Mouse (Mus musculus) cerebral cortex, adult 2 months (tissue): Measurements from ENCODE around the gene Krt8.

ENCODE experiments used
- WGBS: fragments of 180-500 bp; shearing (Covaris S2); methylation state at CpG from one replicate; pipeline ENCODE4 v1.1.7; 2018; 5-methylcytosine and 5-hydroxymethylcytosine counted together

Krt8 gene

GRCm38 (mm10) chr15:102004189-102004588, at the start of gene Krt8:
Gene Krt8, minus strand, starts transcription at chr15:102004482.
- 72% methylated on average over 11 of the region's 11 CpGs for WGBS

DNA sequence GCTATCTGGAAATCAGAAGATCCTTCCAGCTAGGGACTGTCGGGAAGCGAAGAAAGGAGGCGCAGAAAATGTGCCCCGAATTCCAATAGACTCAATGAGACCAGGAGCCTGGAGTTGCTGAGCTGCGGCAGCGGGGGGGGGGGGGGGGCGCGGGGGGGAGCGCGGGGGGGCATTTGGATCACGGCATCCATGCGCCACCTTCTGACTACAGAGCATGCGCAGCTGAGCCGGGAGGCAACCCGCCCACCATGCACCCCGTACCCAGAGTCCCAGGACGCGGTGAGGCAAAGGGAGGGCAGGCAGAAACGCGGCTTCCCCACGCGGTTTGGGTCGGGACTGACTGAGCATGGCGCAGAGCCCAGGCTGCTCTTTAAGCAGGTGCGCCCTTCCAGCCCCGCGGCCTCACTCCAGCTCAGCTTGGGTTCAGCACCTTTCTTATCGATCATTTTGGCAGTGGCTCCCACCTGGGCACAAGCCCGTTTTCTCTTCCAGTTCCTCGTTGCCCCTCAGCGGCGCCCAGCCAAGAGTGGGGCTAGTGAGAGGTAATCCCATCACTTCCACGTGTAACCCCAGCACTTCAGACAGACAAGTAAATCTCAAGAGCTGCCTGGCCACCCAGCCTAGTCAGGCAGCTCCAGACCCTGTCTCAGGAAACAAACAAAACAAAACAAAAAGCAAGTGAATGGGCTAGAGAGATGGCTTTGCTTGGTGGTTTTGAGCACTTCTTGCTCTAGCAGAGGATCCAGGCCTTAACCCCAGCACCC, 47.8 kb upstream of the Krt8 start:
- 2% methylated on average over 29 of the region's 33 CpGs for WGBS

- 84% methylated on average over 6 of the region's 6 CpGs for WGBS
Measured at GRCm38 (mm10) chr15:102048006-102048405, 43.7 kb upstream of the Krt8 start.

DNA sequence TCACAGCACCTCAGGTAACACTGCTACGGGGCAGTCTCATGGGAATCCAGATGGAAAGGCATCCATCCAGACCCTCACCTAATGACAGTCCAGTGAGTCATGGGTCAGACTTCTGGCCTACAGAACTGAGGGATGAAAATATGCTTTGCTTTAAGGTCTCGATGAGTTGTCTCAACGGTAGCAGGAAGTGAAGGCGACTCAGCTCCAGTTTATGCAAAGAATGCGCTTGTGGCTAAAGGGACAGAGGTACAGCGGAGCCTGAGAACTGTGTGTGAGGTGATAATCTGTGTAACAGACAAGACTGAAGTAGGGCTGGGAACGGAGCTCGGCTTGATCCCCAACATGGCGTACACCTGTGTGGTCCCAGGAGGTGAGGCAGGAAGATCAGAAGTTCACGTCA, 41.4 kb upstream of the Krt8 start:
- whole genome bisulfite sequencing: 89% methylated on average over 10 of the region's 10 CpGs

- WGBS: 89% methylated on average over 3 of the region's 3 CpGs
Measured at GRCm38 (mm10) chr15:102044745-102045144, 40.5 kb upstream of the Krt8 start.

DNA sequence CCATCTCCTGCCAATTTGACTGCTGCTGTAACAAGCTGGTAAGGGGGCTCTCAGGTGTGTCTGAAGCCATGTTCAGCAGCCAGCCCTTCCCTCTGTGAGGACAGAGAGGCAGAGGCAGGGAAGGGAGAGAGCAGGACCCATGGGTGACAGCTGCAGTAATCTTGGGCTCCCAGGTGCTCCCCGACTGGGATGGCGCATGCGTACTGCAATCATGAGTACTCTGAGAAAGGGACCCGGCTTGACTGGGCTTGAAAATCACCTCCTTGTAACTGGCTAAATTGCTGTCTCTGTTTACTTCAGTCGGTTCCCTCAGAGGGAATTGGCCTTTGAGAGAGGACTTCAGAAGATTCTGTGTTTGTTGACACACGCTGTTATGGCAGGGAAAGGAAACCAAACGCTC, 37.7 kb upstream of the Krt8 start:
- WGBS: 78% methylated on average over 7 of the region's 7 CpGs

- 84% methylated on average over 4 of the region's 4 CpGs for WGBS
Measured at GRCm38 (mm10) chr15:102040277-102040676, 36.0 kb upstream of the Krt8 start.

DNA sequence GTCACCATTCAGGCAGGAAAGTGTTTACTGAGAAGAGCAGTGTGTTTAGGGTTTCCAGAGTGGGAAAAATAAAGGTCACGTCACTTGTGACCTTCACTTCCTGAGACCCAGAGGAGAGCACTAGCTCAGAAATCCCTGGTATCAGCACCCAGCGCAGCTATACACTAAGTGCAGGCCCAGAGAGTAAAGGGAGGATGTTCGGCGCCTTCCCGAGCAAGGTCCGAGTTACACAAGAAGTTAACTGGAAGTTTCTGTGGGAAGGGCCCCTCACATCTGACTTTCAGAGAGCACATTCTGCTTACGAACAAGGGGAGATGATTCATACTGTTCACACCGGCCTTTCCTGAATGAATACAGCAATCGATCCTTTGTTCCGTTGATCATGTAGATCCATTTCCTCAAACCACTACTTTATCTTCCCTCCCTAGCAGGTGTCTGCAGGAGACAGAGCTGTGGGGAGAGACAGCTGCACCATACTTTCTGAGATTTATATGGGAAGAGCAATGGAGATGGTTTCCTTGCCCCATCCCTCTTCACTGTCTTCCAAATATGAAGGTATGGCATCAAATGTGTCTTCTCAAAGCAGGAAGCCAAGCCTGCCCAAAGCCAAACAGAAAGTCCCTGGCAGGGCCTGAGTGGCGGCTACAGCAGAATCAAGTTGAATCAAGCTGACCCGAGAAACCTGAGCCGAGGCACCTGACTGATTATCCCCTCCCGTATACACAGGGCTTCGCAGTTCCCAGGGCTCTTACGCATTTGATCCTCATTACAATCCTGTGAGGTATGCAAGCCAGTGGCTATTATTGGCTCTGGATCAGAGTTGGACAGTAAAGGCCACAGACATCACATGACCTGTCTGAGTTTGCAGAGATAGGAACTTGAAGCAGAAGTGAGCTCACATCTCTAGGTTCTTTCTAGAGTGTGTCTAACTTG, 30.1 kb upstream of the Krt8 start:
- 83% methylated on average over 16 of the region's 16 CpGs for WGBS

GRCm38 (mm10) chr15:102028040-102028439, 23.8 kb upstream of the Krt8 start, which contains the start of gene Krt18:
Gene Krt18, plus strand, starts transcription at chr15:102028180.
- WGBS: 7% methylated on average over 28 of the region's 28 CpGs

DNA sequence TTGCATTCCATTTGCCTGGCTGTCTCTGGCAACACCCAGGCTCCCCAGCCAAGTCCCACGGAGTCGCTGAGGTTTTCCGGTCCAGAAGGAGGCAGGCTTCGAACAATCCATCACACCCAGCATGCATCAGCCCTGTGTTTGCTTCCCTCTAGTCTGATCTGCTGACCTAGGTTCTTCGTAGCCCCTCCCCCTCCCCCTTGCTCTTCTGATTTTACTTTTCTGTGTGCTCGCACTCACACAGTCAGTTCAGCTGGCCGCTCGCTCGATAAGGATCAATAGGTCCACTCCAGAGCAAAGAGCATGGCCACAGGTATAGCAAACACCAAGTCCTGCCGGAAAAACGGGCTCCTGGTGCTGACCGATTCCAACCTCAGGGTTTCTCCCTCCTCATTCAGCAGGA, 22.1 kb upstream of the Krt8 start:
- 39% methylated on average over 12 of the region's 12 CpGs for WGBS

- WGBS: 47% methylated on average over 22 of the region's 22 CpGs
Measured at GRCm38 (mm10) chr15:102025136-102025872, 21.0 kb upstream of the Krt8 start.

GRCm38 (mm10) chr15:102023888-102024287, 19.6 kb upstream of the Krt8 start:
- 75% methylated on average over 8 of the region's 8 CpGs for WGBS

DNA sequence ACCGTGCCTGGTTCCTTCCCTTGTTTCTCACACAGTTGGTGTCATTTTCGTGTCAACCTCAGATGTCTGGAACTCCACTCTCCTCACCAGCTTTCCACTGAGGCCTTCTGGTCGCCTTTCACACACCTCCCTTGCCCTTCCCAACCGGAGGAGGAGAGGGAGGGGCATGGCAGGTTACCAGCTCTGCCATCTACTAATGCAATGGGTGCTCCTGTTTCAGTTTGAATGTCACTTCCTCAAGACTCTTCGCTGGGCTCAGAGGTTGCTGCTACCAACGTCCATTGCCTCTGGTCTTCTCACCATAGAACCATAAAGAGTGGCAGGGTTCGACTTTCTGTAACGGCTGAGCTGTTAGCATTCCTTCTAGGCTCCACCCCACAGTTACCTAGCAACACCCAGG, 18.2 kb upstream of the Krt8 start:
- WGBS: 54% methylated on average over 8 of the region's 8 CpGs

DNA sequence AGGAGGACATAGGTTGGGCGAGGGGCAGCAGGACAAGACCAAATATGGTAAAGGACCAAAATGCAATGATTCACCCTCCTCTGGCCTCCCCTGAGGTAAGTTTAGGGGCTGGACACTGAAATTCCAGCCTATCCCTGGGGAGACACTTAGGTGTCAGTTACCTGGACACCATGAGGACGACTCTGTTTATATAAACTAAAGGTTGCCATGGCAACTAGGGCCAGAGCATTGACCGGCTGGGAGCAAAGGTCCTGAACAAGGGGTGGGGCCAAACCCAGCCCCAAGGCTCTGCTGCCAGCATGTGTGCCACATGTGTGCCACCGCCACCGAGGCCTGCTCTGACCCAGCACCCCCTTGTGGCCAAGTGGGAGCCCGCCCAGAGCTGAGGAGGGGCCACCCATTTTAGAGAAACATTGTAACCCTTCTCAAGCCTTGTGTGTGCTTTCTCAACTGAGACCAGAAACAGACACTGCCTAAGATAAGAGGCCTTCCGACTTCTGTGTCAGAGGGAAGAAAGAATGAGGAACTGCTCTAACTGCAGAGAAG, 13.7 kb upstream of the Krt8 start:
- 48% methylated on average over 7 of the region's 7 CpGs for WGBS

DNA sequence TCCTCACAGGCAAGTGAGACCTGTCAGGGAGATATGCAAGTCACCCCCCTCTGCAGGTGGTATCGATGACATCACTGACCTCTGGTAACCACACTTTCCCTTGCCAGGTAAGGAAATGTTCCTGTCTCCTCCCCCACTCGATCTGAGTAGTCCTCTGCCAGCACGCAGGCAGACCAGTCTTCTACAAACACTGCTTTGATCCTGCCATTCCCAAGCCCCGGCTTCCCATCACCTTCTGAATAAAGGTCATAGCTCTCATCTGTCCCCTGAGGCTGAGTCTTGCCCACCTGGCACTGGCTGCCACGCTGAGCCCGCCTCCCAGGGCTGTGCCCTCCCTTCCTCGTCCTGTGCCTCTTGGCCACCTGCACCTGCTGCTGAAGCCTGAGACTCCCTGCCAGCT, 12.5 kb upstream of the Krt8 start:
- WGBS: 57% methylated on average over 7 of the region's 7 CpGs

DNA sequence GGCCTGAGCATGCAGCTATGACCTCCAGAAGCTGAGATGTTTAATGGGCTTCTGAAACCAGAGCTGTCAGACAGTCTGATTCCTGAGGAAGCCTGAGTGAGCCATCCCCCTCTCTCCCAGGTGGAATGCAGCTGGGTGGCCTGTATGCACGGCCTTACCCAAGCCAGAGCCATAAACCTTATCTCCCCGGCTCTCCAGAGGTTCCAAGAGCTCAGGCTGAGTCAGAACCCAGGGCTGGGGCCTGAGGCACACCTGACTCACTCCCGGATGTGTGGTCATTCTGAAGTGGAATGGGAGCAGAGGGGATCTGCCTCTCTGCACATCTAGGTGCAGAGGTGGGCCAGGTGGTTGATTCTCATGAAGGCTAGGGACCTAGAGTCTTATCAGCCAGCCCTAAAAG, 11.8 kb upstream of the Krt8 start:
- WGBS: 82% methylated on average over 3 of the region's 3 CpGs

DNA sequence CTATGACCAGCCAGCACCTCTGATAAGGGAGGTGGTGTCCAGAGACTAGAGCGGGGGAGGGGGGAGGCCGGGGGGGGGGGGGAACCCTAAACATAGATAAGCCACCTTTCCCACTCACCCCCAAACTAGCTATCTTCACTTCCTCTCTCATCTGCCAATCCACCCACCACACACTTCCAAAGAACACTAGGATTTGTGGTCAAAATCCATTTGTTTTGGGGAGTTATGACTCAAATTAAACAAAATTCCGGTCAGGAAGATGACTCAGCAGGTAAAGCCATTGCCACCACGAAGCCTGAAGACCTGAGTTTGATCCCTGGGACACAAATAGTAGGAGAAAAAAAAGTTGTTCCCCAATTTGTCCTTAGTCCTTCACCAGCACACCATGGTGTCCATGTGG, 10.6 kb upstream of the Krt8 start:
- 42% methylated on average over 3 of the region's 4 CpGs for WGBS

DNA sequence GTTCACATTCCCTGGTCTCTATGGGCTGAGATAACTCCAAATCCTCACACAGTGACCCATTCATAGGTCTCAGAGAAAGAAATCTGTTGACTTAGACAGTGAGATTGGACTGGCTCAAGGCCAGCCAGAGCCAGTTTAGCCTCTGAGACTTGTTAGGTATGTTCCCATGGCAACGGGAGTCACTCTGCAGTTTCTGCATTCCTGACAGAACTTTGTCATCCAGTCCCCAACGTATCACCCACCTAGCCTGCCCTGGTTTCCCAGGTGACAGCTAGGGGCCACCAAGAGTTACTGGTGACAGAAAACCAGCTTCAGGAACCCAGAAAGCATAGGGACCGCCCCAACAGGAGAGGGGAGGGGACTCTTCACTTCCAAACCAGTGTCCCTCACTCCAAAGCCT, 9.4 kb upstream of the Krt8 start:
- WGBS: 54% methylated on average over 3 of the region's 3 CpGs

- 92% methylated on average over 4 of the region's 4 CpGs for WGBS
Measured at GRCm38 (mm10) chr15:102012260-102012765, 8.0 kb upstream of the Krt8 start.

DNA sequence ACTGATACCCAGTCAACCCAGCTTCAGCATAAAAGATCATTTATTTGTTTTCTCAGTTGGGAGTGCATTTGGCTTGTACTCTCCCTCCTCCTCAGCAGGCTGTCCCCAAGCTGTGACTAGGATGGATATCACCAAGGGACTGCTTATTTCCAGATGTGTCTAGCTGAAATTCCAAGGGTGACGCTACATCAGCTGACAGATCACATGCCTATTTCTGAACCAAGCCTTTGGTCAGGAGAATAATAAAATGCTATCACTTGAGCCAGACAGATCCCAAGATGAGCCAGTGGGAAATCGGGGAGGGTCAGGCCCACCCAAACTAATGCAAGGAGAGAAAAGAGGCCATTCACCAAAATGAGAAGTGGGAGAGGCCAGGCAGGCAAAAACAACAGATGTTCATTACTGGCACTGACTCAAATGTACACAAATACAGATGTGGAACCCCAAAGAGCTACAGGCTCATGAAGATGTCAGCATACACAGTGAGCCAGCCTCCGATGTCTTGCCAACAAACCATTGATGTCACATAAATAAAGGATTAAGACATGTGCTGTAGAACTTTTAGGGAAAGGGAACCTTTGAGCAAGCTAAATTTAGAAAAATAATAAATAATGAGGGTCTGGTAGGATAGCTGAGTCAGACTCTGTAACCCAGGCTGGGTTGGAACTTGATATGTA, 6.4 kb upstream of the Krt8 start:
- WGBS: 64% methylated on average over 3 of the region's 3 CpGs
